Mouse (Mus musculus): Measurements from ENCODE around the gene Tdrd5.
"Not testable (repeated sequence)": the region's sequence is repeated elsewhere in the genome, so short reads cannot be mapped to it uniquely, and the experiment has no call there.

Tdrd5 gene

DNA sequence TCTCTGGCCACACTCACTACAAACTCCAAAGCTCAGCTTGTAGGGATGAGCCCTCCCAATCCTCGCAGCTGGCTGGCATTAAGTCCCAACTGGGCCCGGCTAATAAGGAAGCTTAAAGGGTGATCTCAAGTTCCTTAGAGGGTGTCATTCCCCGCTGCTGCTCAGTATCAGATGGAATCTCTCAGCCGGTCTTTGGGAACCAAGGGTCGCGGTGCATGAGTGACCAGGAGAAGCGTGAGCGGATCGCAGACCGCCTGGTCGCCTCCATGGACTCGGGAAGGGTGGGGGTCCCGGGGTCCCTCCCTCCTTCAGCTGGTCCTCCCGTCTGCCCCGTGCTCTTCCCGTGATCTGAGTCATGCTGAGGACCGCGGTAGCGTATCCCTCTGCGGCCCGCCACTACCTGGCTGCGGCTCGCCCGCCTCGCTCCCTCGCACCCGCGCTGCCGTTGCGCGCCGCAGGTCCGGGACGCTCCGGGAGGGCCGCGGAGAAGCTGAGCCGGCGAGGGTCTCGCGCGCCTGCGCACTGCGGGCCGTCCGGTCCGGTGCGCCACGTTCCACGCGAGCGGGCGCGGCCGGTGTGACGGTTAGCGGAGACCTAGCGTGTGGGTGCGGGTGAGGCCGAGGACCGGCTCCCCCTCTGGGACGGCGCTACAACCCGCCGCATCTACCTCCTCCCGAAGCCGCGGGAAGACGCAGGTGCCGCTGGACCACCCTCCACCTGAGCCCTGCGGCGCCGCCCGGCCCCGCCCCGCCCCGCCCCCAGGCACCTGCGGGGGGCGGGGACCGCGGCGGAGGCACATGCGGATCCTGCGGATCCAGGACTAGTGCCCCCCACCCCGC, at the start of gene Tdrd5:
TSS of gene Tdrd5 (minus strand) at position 754 of the 839 bp plus-strand sequence.
- in situ Hi-C loops (cut with MboI, MseI), result no loop called here

DNA sequence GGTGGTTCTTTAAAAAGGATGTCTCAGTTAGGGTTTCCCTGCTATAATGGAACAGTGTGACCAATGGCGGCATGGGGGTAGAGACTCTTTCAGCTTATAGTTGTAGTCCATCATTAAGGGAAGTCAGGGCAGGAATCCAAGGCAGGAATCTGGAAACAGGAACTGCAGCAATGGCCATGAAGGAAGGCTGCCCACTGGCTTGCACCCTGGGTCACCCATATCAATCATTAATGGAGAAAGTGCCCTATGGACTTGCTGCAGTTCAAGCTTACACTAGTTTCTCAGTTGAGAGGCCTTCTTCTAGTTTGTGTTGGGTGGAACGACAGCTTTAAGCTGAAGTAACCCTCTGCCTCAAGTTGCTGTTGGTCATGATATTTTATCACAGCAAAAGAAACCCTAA, 49.0 kb upstream of the Tdrd5 start:
- in situ Hi-C loops (cut with MboI, MseI), result loop anchor here in 1 of 2 experiments (5.0 kb wide), 1 partner anchor 45 kb away; no protein-coding TSS in a partner anchor

DNA sequence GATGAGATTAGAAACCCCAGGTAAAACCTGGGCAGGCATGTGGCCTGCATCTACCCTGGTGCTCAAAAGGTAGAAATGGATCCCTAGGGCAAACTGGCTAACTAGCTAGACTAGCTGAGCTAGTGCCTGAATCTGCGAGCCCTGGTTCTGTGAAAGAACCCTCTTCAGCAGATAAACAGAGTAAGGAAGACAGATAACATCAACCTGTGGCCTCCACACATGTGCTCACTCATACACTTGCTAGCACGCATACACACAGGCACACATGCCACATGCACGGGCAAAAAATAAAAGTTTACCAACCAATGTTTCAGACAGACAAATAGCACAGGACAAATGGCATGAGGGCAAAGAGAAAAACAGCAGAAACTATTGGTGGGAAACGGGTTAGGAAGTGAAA, 47.0 kb upstream of the Tdrd5 start:
- in situ Hi-C loops (cut with MboI, MseI), result loop anchor here in 1 of 2 experiments (5.0 kb wide), 1 partner anchor 47 kb away; no protein-coding TSS in a partner anchor

DNA sequence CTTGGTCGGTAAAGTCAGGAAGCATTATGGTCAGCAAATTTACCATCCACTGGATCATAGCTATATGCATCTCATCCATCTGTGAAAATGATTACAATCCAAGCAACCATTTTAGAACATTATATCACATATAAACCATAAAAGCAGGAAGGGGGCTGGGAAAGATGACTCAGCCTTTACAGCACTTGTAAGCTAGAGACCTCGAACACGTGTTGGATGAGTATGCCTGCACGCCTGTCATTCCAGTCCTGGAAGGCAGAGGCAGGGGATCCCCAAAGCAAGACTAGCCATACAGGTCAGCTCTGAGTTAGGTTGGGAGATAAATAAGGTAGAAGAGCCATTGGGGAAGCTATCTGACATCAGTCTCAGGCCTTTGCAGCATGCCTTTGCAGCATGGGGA, 45.6 kb upstream of the Tdrd5 start:
- in situ Hi-C loops (cut with MboI, MseI), result no loop called here

DNA sequence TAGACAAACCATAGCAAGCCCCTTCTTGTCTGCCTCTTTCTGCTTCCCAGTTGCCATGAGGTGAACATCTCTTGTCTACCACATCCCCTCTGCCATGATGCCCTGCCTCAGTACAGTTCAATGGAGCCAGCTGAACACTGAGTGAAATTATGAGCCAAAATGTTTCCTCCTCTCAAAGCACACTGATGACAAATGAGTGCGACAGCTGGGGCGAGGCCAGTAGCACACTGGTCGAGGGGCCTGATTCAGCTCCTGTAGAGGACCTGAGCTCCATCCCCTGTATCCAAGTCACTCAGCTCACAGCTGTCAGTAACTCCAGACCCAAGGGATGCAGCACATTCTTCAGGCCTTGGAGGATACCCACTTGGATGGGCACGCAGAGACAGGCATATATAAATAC, 42.2 kb upstream of the Tdrd5 start:
- in situ Hi-C loops (cut with MboI, MseI), result no loop called here

DNA sequence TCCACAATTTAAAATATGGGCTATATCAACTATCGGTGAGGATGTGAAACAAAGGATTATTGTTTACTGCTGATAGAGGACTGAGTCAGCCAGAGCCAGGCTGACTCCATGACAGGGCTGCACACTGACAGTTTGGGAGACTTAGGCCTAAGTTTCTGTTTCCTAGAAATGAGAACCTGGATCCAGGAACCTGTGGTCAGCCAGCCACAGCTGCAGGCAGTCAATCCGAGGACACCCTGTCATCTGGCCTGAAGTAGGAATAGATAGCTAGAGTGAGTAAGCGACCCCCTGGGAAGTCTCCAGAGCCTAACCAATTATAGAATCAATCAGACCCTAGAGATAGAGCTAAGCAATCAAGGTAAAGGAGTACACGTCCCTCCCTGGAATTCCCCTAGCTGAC, 41.0 kb upstream of the Tdrd5 start:
- in situ Hi-C loops (cut with MboI, MseI), result no loop called here

DNA sequence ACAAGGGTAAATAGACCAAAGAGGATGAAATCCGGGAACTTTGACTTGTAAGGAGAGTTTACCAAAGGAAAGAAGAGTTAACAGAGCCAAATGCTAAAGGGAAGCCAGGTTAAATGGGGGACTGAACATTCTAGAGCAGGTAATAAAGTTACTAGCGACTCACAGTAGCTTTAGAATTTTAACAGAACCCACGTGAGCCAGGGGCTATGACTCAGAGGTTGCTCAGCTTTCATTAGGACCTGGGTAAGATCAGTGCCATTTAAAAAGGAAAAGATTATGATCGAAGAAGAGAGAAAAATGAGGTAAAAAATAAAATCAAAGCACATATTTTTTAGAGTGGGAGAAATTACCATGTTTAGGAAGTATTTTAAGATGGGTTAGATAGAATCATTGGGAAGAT, 37.4 kb upstream of the Tdrd5 start:
- in situ Hi-C loops (cut with MboI, MseI), result no loop called here

DNA sequence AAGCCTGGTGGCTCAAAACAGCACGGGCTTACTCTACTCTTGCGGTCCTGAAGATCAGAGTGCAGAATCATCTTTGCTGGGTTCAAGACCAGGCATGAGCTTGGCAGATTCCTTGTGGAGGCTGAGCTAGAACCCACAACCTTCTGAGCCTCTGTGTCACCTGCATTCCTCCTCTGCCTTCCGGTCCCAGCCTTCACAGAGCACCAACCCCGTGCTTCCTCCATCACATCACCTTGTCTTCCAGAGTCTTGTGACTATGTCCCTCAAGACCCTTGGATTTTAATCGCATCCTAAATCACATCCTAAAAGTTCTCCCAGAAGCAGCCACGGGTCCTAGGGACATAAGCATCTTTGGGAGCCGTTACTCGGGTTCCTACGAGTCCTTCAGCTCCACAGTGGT, 19.7 kb upstream of the Tdrd5 start:
- in situ Hi-C loops (cut with MboI, MseI), result no loop called here

DNA sequence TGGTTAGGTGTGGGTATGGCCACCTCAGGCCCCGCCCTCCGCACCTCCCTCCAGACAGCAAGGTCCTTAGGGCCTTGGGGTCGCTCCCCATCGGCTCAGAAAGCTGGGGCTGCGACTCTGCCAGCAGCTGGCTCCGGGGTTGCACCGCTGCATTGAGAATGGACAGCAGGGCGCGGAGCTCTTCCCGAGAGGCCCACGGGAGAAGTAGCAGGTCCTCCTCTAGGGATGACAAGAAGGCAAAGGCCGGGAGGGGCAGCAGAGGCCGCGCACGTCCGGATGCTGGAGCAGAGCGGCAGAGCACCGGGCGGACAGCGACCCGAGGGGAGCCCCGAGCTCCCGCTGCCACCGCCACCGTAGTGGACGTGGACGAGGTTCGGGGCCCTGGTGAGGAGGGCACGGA, 7.2 kb upstream of the Tdrd5 start, which contains the start of gene Nphs2:
TSS of gene Nphs2 (plus strand) at position 98 of the 400 bp plus-strand sequence.
- in situ Hi-C loops (cut with MboI, MseI), result no loop called here

DNA sequence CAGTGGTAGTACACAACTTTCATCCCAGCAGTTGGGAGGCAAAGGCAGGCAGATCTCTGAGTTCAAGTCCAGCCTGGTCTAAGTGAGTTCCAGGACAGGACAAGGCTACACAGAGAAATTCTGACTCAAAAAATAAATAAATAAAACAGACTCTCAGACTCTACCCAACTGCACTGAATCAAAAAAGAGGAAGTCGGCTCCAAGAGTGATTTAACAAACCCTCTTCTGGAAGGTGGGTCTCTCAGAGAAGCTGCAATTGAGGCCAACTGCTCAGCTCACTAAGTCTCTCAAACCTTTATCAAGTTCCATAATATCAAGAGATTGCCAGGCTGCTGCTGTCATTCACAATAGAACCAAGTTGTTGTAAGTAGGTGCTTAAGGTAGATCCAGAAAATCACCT, 5.1 kb upstream of the Tdrd5 start:
- in situ Hi-C loops (cut with MboI, MseI), result no loop called here

DNA sequence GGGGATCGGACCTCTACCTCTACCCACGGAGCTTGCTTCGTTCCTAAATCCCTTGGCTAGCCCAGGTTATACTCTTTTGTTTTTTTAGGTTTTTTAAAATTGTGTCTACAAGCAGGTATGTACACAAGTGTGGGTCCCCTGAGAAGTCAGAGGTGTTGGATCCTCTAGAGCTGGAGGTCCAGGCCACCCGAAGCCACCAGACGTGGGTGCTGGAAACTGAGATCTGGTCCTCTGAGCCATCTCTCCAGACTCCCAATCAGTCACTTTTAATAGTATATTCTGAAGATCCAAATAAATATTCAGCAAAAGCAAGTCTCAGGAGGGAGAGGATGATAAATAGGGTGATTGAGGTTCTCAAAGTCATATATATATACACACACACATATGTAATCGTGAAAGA, 13.4 kb downstream of the Tdrd5 start:
- in situ Hi-C loops (cut with MboI, MseI), result loop anchor here in 1 of 2 experiments (25.0 kb wide), 1 partner anchor 1497 kb away; no protein-coding TSS in a partner anchor

DNA sequence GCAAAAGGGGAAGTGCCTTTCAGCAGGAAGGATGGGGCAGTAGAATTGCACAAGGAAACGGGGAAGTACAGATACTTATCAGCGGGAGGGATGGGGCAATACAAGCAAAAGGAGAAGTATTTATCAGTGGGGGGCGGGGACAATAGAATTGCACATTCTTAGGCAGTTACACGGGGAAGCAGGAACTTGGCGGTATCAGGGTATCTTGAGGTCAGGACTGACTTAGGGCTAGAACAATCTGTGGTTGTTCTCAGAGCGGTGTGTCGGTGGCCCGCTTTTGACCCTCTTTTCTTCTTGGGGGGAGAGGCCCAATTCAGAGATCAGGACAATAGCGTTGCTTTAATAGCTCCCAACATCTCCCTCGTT, 14.3 kb downstream of the Tdrd5 start:
- in situ Hi-C loops (cut with MboI, MseI), result loop anchor here (10.0 to 25.0 kb wide), 2 partner anchors 1496 to 1498 kb away; no protein-coding TSS in a partner anchor

DNA sequence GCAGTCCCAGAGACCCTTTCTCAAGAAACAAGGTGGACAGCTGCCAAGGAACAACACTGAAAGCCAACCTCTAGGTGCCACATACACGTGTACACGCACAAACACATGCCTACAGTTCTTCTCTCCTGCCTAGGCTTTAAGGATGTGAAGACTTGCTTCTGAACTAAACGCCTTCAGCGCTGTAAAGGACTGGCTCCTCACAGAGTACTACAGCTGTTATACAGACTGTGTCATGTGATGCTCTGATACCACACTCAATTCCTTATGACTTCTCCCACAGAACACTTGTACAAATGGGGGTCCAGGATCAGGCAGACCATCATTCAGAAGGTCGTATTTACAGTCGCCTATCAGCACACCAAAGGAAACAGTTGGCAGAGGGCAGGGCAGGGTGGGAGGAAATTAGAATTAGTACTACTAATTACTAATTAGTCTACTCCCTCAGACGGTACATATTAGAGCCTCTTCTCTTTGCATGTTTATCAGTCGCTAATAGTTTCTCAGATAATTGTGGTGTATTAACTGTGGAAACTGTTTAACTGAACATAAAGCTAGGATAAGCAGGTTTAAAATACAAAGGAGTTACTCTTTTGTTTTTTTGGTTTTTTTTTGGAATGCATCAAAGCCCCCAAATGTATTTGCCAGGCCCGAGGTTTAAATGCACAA, 14.8 kb downstream of the Tdrd5 start:
- in situ Hi-C loops (cut with MboI, MseI), result loop anchor here (10.0 to 25.0 kb wide), 2 partner anchors 1496 to 1499 kb away; no protein-coding TSS in a partner anchor

DNA sequence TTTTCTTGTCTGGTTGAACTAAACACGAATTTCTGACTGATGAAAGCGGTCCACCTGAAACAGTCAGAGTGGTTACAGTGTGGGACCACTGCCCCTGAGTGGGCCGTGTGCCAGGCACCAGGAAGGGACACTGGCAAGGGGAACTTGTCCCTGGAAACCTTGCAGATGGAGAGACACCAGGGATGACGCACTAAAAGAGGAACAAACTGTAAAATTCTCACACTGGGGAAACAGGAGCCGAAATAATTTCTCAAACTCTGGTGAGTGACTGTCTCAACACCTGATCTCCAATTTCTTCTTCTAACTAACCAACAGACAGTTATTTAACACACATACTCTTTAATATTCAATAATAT, 17.9 kb downstream of the Tdrd5 start:
- in situ Hi-C loops (cut with MboI, MseI), result loop anchor here (10.0 to 25.0 kb wide), 2 partner anchors 1499 to 1502 kb away; no protein-coding TSS in a partner anchor

DNA sequence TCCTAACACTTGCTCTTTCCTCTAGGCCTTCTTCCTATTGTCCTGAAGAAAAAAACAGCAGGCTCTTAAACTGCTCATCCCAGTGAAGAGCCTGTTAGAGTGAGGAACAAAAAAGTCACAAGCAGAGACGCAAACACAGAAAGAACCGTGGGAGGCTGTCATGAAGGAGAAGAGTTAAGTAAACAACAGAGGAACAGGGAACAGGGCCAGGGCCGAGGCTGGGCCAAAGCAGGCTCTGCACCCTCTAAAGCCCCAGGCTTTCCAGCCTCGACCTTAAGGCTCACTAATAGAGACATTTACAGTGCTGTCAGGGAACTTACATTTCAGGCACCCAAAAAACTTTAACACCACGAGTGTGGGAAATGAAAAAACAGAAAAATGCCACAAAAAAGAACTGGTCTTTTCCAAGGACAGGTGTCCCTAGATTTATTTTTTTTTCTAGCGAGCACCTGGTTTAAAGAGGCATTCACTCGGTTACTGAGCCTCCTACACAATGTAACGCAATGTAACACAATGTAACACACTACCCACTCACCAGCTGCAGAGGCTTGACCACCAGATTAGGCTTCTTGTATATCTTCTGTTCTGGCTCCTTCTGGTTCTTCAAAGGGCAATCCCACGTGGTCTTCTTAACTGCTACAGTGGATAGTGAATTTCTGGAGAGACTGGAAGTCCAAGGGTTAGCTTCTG, 18.5 kb downstream of the Tdrd5 start:
- in situ Hi-C loops (cut with MboI, MseI), result loop anchor here (10.0 to 25.0 kb wide), 2 partner anchors 1500 to 1502 kb away; no protein-coding TSS in a partner anchor

DNA sequence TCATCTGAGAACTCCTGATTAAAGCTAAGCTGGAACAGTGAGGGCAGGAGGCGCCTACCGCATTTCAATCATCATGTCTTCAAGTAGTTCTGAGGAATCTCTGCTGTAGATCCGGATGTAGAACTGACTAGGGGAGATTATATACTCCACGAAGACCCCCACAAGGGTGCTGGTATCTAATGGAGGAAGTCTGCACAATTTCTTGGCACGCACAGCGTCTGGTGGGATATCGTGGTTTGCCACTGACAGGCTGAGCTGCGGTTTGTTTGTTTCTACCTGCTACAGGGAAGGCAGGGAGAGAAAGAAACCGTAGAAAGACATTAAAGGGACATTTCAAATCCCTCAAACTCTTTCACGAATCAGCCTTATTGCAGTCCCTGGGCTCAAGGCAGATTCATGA, 19.3 kb downstream of the Tdrd5 start:
- in situ Hi-C loops (cut with MboI, MseI), result loop anchor here (10.0 to 25.0 kb wide), 2 partner anchors 1501 to 1503 kb away; no protein-coding TSS in a partner anchor

DNA sequence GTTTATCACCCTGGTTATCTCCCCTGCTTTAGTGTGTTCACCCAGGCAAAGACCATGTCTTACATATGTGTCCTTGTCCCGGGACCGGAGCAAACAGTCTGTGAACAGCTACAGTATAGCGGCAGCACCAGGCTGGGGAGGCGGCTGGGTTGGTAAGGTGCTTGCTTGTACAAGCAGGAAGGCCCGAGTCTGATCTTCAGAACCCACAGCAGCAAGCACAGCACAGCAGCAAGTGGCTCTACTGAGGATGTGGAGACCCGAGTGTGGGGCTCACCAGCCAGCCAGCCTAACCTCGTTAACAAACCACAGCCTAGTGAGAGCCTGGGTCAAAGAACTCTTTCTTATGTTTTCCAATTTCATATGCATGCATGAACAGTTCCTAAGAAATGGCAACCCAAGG, 23.3 kb downstream of the Tdrd5 start:
- in situ Hi-C loops (cut with MboI, MseI), result loop anchor here (10.0 to 25.0 kb wide), 2 partner anchors 1505 to 1507 kb away; no protein-coding TSS in a partner anchor

DNA sequence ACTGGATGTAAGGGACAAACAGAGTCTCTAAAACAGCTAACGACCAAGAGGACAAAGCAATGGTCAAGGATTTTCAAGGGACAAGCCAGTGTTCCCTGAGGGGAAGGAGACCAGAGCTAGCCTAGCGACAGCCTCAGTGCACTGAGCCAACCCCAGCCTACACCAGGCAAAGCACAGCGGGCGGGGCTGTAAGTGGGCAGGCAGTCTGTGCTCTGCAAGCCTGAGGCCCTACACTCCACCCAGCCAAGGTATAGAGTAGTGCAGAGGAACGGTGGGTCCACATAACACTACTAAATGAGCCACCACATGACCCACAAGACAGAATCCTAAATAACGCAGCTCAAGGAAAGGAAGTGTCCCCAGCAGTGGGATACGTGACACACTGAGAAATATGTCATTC, 29.8 kb downstream of the Tdrd5 start:
- in situ Hi-C loops (cut with MboI, MseI), result no loop called here

DNA sequence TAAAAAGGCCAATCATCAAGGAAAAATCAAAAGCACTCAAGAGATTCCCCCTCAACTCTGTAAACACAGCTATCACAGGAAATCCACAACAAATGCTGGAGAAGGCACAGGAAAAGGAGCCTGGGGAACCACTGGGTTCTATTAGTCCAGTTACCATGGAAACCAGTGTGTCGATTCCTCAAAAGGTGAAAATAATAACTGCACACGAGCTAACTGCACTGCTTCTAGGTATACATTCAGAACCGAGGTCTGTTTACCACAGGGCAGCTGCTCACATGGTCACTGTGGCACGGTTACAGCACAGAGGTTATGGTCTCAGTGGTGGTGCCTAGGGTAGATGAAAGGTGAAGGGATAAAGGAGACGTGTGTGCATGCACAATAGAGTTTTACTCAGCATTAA, 31.8 kb downstream of the Tdrd5 start:
- in situ Hi-C loops (cut with MboI, MseI), result no loop called here

DNA sequence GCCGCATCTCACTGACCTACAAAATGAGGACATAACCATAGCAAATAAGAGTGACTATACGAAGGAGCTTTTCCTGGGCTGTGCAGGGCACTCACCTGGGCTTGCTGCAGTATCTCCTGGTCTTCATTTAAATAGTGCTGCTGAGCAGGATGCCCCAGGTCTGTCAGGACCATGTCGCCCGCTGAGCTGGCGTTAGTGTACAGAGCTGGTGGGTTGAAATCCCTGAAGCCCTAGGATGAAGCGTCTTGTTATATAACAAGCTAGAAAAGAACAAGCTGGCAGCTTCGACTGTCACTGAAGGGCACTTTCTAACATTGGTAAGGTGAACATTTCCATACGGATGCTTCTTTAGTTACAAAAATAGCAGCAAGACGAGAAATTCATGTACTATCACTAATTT, 33.0 kb downstream of the Tdrd5 start:
- in situ Hi-C loops (cut with MboI, MseI), result no loop called here

DNA sequence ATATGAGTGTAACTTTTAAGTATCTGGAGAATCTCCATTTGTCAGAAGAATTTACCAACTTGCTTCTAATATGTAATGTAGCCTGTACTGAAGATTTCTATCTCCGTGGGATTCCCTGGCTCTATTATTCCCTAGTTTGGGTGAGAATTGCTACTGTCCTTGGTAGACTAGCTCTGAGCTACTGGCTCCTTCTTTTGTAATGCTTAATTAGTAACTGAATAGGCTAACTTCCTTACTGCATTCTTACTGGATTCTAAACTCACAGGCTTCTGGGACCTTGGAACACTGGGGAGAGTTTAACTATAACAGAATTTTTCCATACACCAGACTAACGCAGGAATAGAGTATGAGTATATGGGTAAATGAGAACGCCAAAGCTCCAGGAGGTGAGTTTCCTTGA, 34.9 kb downstream of the Tdrd5 start:
- in situ Hi-C loops (cut with MboI, MseI), result not testable (repeated sequence)

DNA sequence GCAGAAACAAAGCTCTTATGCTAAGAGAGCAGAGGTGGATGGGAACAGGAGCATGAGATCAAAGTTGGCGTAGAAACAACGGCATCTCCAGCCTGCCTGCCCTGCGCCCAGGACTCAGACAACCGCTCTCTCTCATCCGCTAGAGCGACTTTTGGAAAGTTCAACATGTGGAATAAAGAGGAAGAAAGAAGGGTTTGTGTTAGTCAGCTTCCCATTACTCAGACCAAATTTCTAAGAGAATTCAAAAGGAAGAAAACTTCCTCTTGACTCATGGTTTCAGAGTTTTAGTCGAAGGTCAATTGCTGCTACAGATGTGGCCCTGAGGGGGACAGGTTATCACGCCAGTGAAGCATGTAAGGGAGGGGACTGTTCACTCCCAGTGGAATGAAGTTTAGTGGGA, 39.5 kb downstream of the Tdrd5 start:
- in situ Hi-C loops (cut with MboI, MseI), result no loop called here
